31 mouse cellular contexts compared by ENCODE assay signal in the genomic region with DNA sequence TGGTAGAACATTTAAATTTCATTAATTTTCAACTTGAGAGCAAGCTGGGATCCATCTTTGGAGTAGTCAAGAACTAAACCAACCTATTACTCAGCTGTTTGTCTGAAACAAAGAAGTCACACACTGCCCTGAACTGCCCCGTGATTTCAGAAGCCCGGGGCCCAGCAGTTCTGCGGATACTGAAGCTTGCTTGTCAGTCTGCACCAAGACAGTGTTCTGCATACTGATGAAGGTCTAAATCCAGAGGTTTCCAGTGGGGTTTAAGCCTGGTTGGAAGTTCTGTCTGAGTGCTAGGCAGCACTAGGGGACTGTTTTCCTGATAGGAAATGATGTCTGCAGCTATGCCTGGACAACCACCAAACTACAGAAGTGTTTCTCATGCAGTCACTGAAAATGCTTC. TPM values are rescaled to one million over a fixed set of nuclear protein-coding genes. Genes with fewer than 3 reads are reported as not detected.
DNase-seq lines count a peak whose midpoint lies in the region; ATAC-seq and TF ChIP-seq lines count a peak whose summit lies in the region.
"Had no signal": no experiment of that assay in that cellular context is flagged by ENCODE, and none has a peak within 500 bp of the region (broad histone marks: within the 10 kb centered on the region; RNA-seq: fewer than 3 reads in every experiment).

No protein-coding gene starts in this region.

- no peak for DNase-seq in forebrain, embryonic 11.5 days (ENCODE audit: low spot score)
- DNase-seq in heart, embryonic 10.5 days (ENCODE audit: low spot score), result no peak
- no peak for DNase-seq in heart, adult 9 months (ENCODE audit: low spot score in 2 of 2)
- DNase-seq in midbrain, embryonic 11.5 days (ENCODE audit: low spot score, missing footprints), result peak; percentile 82
- no peak for DNase-seq in limb, embryonic 14.5 days (ENCODE audit: low spot score)
- DNase-seq in adrenal gland, postnatal 25 days, result no peak
- DNase-seq: adrenal gland, adult 8-10 months; cerebellum, adult 11-12 months; cerebellum, postnatal 10 days; gastrocnemius, postnatal 14 days; heart, adult 18-20 months; kidney, adult 18-20 months; kidney, postnatal 25 days; left cerebral cortex, postnatal 4 days; lung, embryonic 14.5 days; lung, postnatal 14 days; right cerebral cortex, postnatal 25 days had no signal

- no peaks in the 10 kb centered on the region for H3K27me3 ChIP-seq in forebrain, embryonic 11.5 days (ENCODE audit: control insufficient read depth, insufficient read depth, low read length)
- no peaks in the 10 kb centered on the region for H3K27me3 ChIP-seq in forebrain, embryonic 16.5 days (replicated peaks; ENCODE audit: control insufficient read depth, insufficient read depth, low read length)
- no peaks in the 10 kb centered on the region for H3K27me3 ChIP-seq in heart, embryonic 10.5 days (ENCODE audit: insufficient read depth, poor library complexity, severe bottlenecking)
- H3K27me3 ChIP-seq in midbrain, embryonic 11.5 days (ENCODE audit: control insufficient read depth, insufficient read depth, low read length), result no peaks in the 10 kb centered on the region
- no peaks in the 10 kb centered on the region for H3K27me3 ChIP-seq in midbrain, embryonic 16.5 days (ENCODE audit: control insufficient read depth, insufficient read depth, low read depth, low read length)
- no peaks in the 10 kb centered on the region for H3K27me3 ChIP-seq in limb, embryonic 14.5 days (ENCODE audit: control insufficient read depth, insufficient read depth, low read length)
- H3K27me3 ChIP-seq: CH12.LX; embryonic facial prominence, embryonic 13.5 days; kidney, embryonic 15.5 days; neural tube, embryonic 15.5 days; stomach, embryonic 15.5 days had no signal

- 55% methylated on average over 3 of the region's 3 CpGs for WGBS in forebrain, embryonic 11.5 days
- WGBS in forebrain, embryonic 16.5 days, result 42% methylated on average over 3 of the region's 3 CpGs
- WGBS in heart, embryonic 10.5 days, result 56% methylated on average over 3 of the region's 3 CpGs
- WGBS in midbrain, embryonic 11.5 days, result 45% methylated on average over 3 of the region's 3 CpGs
- 27% methylated on average over 3 of the region's 3 CpGs for WGBS in midbrain, embryonic 16.5 days
- 67% methylated on average over 3 of the region's 3 CpGs for WGBS in limb, embryonic 14.5 days

- peaks cover 5% of the 10 kb centered on the region; the same call in 1 of the 2 replicates for H3K4me1 ChIP-seq in forebrain, embryonic 11.5 days (replicated peaks; ENCODE audit: control insufficient read depth, insufficient read depth, low read length)
- no peaks in the 10 kb centered on the region for H3K4me1 ChIP-seq in forebrain, embryonic 16.5 days (replicated peaks; ENCODE audit: control insufficient read depth, insufficient read depth, low read length)
- H3K4me1 ChIP-seq in heart, embryonic 10.5 days, result peaks cover 34% of the 10 kb centered on the region
- no peaks in the 10 kb centered on the region for H3K4me1 ChIP-seq in midbrain, embryonic 11.5 days (ENCODE audit: control insufficient read depth, insufficient read depth, low read length)
- H3K4me1 ChIP-seq in midbrain, embryonic 16.5 days (ENCODE audit: control insufficient read depth, insufficient read depth, low read length), result no peaks in the 10 kb centered on the region
- 0 out of 2 replicates have a peak, but pooled peaks cover 5% of the 10 kb centered on the region for H3K4me1 ChIP-seq in limb, embryonic 14.5 days (ENCODE audit: control insufficient read depth, insufficient read depth, low read length)
- H3K4me1 ChIP-seq: embryonic facial prominence, embryonic 13.5 days; kidney, embryonic 15.5 days; liver, embryonic 15.5 days; neural tube, embryonic 15.5 days; stomach, embryonic 15.5 days had no signal

- H3K9me3 ChIP-seq in forebrain, embryonic 11.5 days (ENCODE audit: control insufficient read depth, low read length), result no peaks in the 10 kb centered on the region
- H3K9me3 ChIP-seq in forebrain, embryonic 16.5 days (ENCODE audit: control insufficient read depth, low read length), result no peaks in the 10 kb centered on the region
- H3K9me3 ChIP-seq in heart, embryonic 10.5 days, result no peaks in the 10 kb centered on the region
- no peaks in the 10 kb centered on the region for H3K9me3 ChIP-seq in midbrain, embryonic 11.5 days (ENCODE audit: control insufficient read depth, low read length)
- no peaks in the 10 kb centered on the region for H3K9me3 ChIP-seq in midbrain, embryonic 16.5 days (replicated peaks; ENCODE audit: control insufficient read depth, low read length, poor library complexity, severe bottlenecking)
- no peaks in the 10 kb centered on the region for H3K9me3 ChIP-seq in limb, embryonic 14.5 days (ENCODE audit: control insufficient read depth, low read length)
- H3K9me3 ChIP-seq: embryonic facial prominence, embryonic 13.5 days; kidney, embryonic 15.5 days; liver, embryonic 15.5 days; neural tube, embryonic 15.5 days; stomach, embryonic 15.5 days had no signal

- no peak overlapping the region for H3K4me3 ChIP-seq in forebrain, embryonic 11.5 days (ENCODE audit: low read depth, low read length)
- no peak overlapping the region for H3K4me3 ChIP-seq in forebrain, embryonic 16.5 days (replicated peaks; ENCODE audit: low read length)
- H3K4me3 ChIP-seq in heart, embryonic 10.5 days, result no peak overlapping the region
- no peak overlapping the region for H3K4me3 ChIP-seq in midbrain, embryonic 11.5 days (ENCODE audit: low read depth, low read length)
- H3K4me3 ChIP-seq in midbrain, embryonic 16.5 days (ENCODE audit: low read depth, low read length), result no peak overlapping the region
- H3K4me3 ChIP-seq in limb, embryonic 14.5 days (replicated peaks; ENCODE audit: low read length), result no peak overlapping the region
- H3K4me3 ChIP-seq: embryonic facial prominence, embryonic 13.5 days; erythroblast, embryonic 14.5 days; kidney, embryonic 15.5 days; liver, embryonic 15.5 days; neural tube, embryonic 15.5 days; stomach, embryonic 15.5 days had no signal

- no peaks in the 10 kb centered on the region for H3K36me3 ChIP-seq in forebrain, embryonic 11.5 days (ENCODE audit: control insufficient read depth, insufficient read depth, low read length)
- no peaks in the 10 kb centered on the region for H3K36me3 ChIP-seq in forebrain, embryonic 16.5 days (ENCODE audit: control insufficient read depth, insufficient read depth)
- H3K36me3 ChIP-seq in heart, embryonic 10.5 days, result no peaks in the 10 kb centered on the region
- no peaks in the 10 kb centered on the region for H3K36me3 ChIP-seq in midbrain, embryonic 11.5 days (ENCODE audit: control insufficient read depth, insufficient read depth, low read length)
- H3K36me3 ChIP-seq in midbrain, embryonic 16.5 days (ENCODE audit: control insufficient read depth, insufficient read depth, low read length), result no peaks in the 10 kb centered on the region
- H3K36me3 ChIP-seq in limb, embryonic 14.5 days (ENCODE audit: control insufficient read depth, insufficient read depth, low read length), result no peaks in the 10 kb centered on the region
- H3K36me3 ChIP-seq: embryonic facial prominence, embryonic 13.5 days; kidney, embryonic 15.5 days; liver, embryonic 15.5 days; neural tube, embryonic 15.5 days; stomach, embryonic 15.5 days had no signal

- H3K9ac ChIP-seq in forebrain, embryonic 11.5 days (ENCODE audit: low read length), result no peak overlapping the region
- no peak overlapping the region for H3K9ac ChIP-seq in forebrain, embryonic 16.5 days (replicated peaks; ENCODE audit: low read depth, low read length)
- H3K9ac ChIP-seq in midbrain, embryonic 11.5 days (ENCODE audit: low read length), result no peak overlapping the region
- H3K9ac ChIP-seq in midbrain, embryonic 16.5 days (ENCODE audit: low read depth, low read length), result no peak overlapping the region
- H3K9ac ChIP-seq in limb, embryonic 14.5 days (ENCODE audit: low read depth, low read length, severe bottlenecking), result no peak overlapping the region
- H3K9ac ChIP-seq: embryonic facial prominence, embryonic 13.5 days; kidney, embryonic 15.5 days; liver, embryonic 15.5 days; lung, embryonic 14.5 days; neural tube, embryonic 15.5 days; stomach, embryonic 15.5 days had no signal

- no peak overlapping the region for H3K27ac ChIP-seq in forebrain, embryonic 11.5 days (ENCODE audit: low read depth, low read length)
- no peak overlapping the region for H3K27ac ChIP-seq in forebrain, embryonic 16.5 days (ENCODE audit: low read length)
- H3K27ac ChIP-seq in heart, embryonic 10.5 days, result peak overlapping the region; percentile 72; the same call in 1 of the 2 replicates
- H3K27ac ChIP-seq in midbrain, embryonic 11.5 days (ENCODE audit: low read depth, low read length), result no peak overlapping the region
- no peak overlapping the region for H3K27ac ChIP-seq in midbrain, embryonic 16.5 days (ENCODE audit: low read length)
- 0 out of 2 replicates have a peak overlapping the region, but pooled peaks have one; percentile 19 for H3K27ac ChIP-seq in limb, embryonic 14.5 days (replicated peaks; ENCODE audit: low read depth, low read length)
- H3K27ac ChIP-seq: embryonic facial prominence, embryonic 13.5 days; kidney, embryonic 15.5 days; liver, embryonic 15.5 days; neural tube, embryonic 15.5 days; stomach, embryonic 15.5 days had no signal

- no peak overlapping the region for H3K4me2 ChIP-seq in forebrain, embryonic 11.5 days (ENCODE audit: low read depth, low read length, severe bottlenecking)
- H3K4me2 ChIP-seq in forebrain, embryonic 16.5 days (ENCODE audit: low read length), result no peak overlapping the region
- no peak overlapping the region for H3K4me2 ChIP-seq in midbrain, embryonic 11.5 days
- H3K4me2 ChIP-seq in midbrain, embryonic 16.5 days (ENCODE audit: low read length), result no peak overlapping the region
- no peak overlapping the region for H3K4me2 ChIP-seq in limb, embryonic 14.5 days (replicated peaks; ENCODE audit: low read depth, low read length, severe bottlenecking)
- H3K4me2 ChIP-seq: embryonic facial prominence, embryonic 13.5 days; kidney, embryonic 15.5 days; liver, embryonic 15.5 days; lung, embryonic 14.5 days; neural tube, embryonic 15.5 days; stomach, embryonic 15.5 days had no signal

- TF ChIP-seq POLR2A in limb, embryonic 14.5 days (IDR thresholded peaks at IDR 0.05; ENCODE audit: borderline replicate concordance, extremely low read depth, insufficient read depth, insufficient read length), result no peak

- ATAC-seq in forebrain, embryonic 11.5 days (replicated peaks; ENCODE audit: low FRiP score), result peak; percentile 47; the same call in 1 of the 2 replicates
- ATAC-seq in forebrain, embryonic 16.5 days, result no peak
- peak; percentile 50; the same call in 1 of the 2 replicates for ATAC-seq in midbrain, embryonic 11.5 days (ENCODE audit: low FRiP score)
- ATAC-seq in midbrain, embryonic 16.5 days, result no peak
- ATAC-seq in limb, embryonic 14.5 days (ENCODE audit: low FRiP score, low read depth), result no peak
- ATAC-seq: activated CD4-positive, CD25-positive, alpha-beta regulatory T cell, adult 4 months; forebrain, embryonic 14.5 days; hindbrain, embryonic 16.5 days had no signal

RNA-seq across cellular contexts. Expression of a gene that starts 8.2 kb away (rescaled TPM):
- polyA plus RNA-seq in forebrain, embryonic 11.5 days (2014; fragmentation: Nextera tagmentation; extraction: Ambion mirVana), result 0.37 and 1.00 TPM in 2 replicates
- polyA plus RNA-seq in forebrain, embryonic 16.5 days (2015; fragmentation: Nextera tagmentation; extraction: Ambion mirVana), result 0.65 and 0.77 TPM in 2 replicates
- 0.46 and 0.74 TPM in 2 replicates for polyA plus RNA-seq in heart, embryonic 10.5 days (2016; fragmentation: Nextera tagmentation; extraction: Ambion mirVana)
- 0.37 and 0.57 TPM in 2 replicates for polyA plus RNA-seq in midbrain, embryonic 11.5 days (2014; fragmentation: Nextera tagmentation; extraction: Ambion mirVana)
- 0.53 and 0.67 TPM in 2 replicates for polyA plus RNA-seq in midbrain, embryonic 16.5 days (2015; fragmentation: Nextera tagmentation; extraction: Ambion mirVana)
- polyA plus RNA-seq in limb, embryonic 14.5 days (2012; rRNA removed), result 11.8 and 13.2 TPM in 2 replicates
- 13.1 and 15.7 TPM in 2 replicates for polyA plus RNA-seq in limb, embryonic 14.5 days (2014; fragmentation: Nextera tagmentation; extraction: Ambion mirVana)
- total RNA-seq in adrenal gland, postnatal 25 days (2021), result 0.61 and 0.62 TPM in 2 replicates
- total RNA-seq: CH12.LX; common myeloid progenitor, adult 5-6 weeks; liver, adult 2 months had no signal
- polyA plus RNA-seq: erythroblast, embryonic 14.5 days; liver, adult 2 months had no signal

Comparison
In these comparisons a context has a peak if more than half of its experiments do, and no peak if none do; other contexts are left out.
1. ATAC-seq: peak in forebrain, embryonic 11.5 days (single experiment) and midbrain, embryonic 11.5 days (single experiment); none in forebrain, embryonic 16.5 days (single experiment), midbrain, embryonic 16.5 days (single experiment) and limb, embryonic 14.5 days (single experiment).
2. H3K27ac ChIP-seq: peak in heart, embryonic 10.5 days (single experiment) and limb, embryonic 14.5 days (single experiment); none in forebrain, embryonic 11.5 days (single experiment), forebrain, embryonic 16.5 days (single experiment), midbrain, embryonic 11.5 days (single experiment) and midbrain, embryonic 16.5 days (single experiment).